Comparison of ENCODE assay signal across 19 mouse cellular contexts in the genomic region with DNA sequence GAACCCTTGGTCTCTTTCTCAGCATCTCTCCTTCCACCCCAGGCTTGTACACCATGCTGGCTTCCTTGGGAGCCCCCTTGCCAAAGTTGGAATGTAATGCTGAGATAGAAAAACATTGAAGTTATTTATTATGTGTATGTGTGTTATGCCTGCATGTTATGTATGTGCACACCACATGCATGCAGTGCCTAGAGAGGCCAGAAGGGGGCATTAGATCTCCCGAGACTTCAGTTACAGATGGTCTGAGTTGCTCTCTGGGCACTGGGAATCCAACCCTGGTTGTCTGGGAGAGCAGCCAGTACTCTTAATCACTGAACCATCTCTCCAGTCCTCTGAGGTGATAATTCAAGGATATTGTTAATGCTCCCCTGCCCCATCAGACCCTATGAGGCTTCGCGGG. TPM values are rescaled to one million over a fixed set of nuclear protein-coding genes. Genes with fewer than 3 reads are reported as not detected.
DNase-seq lines count a peak whose midpoint lies in the region; ATAC-seq and TF ChIP-seq lines count a peak whose summit lies in the region.
"Had no signal": no experiment of that assay in that cellular context is flagged by ENCODE, and none has a peak within 500 bp of the region (broad histone marks: within the 10 kb centered on the region; RNA-seq: fewer than 3 reads in every experiment).

No protein-coding gene starts in this region.

- peaks cover 29% of the 10 kb centered on the region for H3K4me1 ChIP-seq in limb, embryonic 11.5 days (ENCODE audit: control insufficient read depth, insufficient read depth, low read length)
- peaks cover 52% of the 10 kb centered on the region for H3K4me1 ChIP-seq in limb, embryonic 10.5 days
- H3K4me1 ChIP-seq in cerebellum, adult 2 months (ENCODE audit: control insufficient read depth, insufficient read depth, low read length), result peaks cover 10% of the 10 kb centered on the region; the same call in 1 of the 2 replicates

- no peak overlapping the region for H3K9ac ChIP-seq in limb, embryonic 11.5 days (ENCODE audit: low read length)
- H3K9ac ChIP-seq: embryonic facial prominence, embryonic 15.5 days; heart, embryonic 12.5 days; limb, embryonic 12.5 days had no signal

- DNase-seq in gastrocnemius, adult 2 months, result no peak
- DNase-seq in gastrocnemius, adult 8-10 months (ENCODE audit: low spot score in 2 of 2), result no peak
- DNase-seq in limb, embryonic 11.5 days (ENCODE audit: low spot score), result peak; percentile 32
- DNase-seq in limb, embryonic 10.5 days (ENCODE audit: low spot score), result no peak
- peak; percentile 26 for DNase-seq in thymus, postnatal 4 days
- no peak for DNase-seq in thymus, postnatal 0 days (ENCODE audit: low spot score)
- no peak for DNase-seq in c-Kit-positive CD71-positive TER-119-positive erythroid progenitor cells, embryonic 14.5 days (ENCODE audit: low spot score)
- DNase-seq in cerebellum, adult 2 months, result no peak
- DNase-seq: embryo, embryonic 11 days; gastrocnemius, postnatal 36 days; midbrain, embryonic 14.5 days; right cerebral cortex, adult 18-20 months; spleen, adult 18-20 months; thymus, postnatal 14 days had no signal

- peak; percentile 16; the same call in 1 of the 2 replicates for TF ChIP-seq CTCF in gastrocnemius, adult 2 months (IDR thresholded peaks at IDR 0.05)
- TF ChIP-seq CTCF in cerebellum, adult 2 months (IDR thresholded peaks at IDR 0.05; ENCODE audit: borderline replicate concordance, insufficient read depth, low read depth, low read length), result no peak

- H3K27ac ChIP-seq in gastrocnemius, adult 2 months, result no peak overlapping the region
- H3K27ac ChIP-seq in limb, embryonic 11.5 days (replicated peaks; ENCODE audit: low read depth, low read length), result no peak overlapping the region
- no peak overlapping the region for H3K27ac ChIP-seq in limb, embryonic 10.5 days
- no peak overlapping the region for H3K27ac ChIP-seq in cerebellum, adult 2 months (ENCODE audit: insufficient read depth, low read length)
- H3K27ac ChIP-seq: embryonic facial prominence, embryonic 15.5 days; limb, embryonic 12.5 days; macrophage had no signal

- no peaks in the 10 kb centered on the region; the same call in 1 of the 2 replicates for H3K9me3 ChIP-seq in limb, embryonic 11.5 days (ENCODE audit: control insufficient read depth, low read length)
- no peaks in the 10 kb centered on the region for H3K9me3 ChIP-seq in limb, embryonic 10.5 days (replicated peaks)
- H3K9me3 ChIP-seq: embryonic facial prominence, embryonic 15.5 days; heart, embryonic 12.5 days; limb, embryonic 12.5 days had no signal

- intact Hi-C loops in gastrocnemius, adult 2 months (cut with DNase I), result no loop called here

- TF ChIP-seq POLR2A in cerebellum, adult 2 months (IDR thresholded peaks at IDR 0.05; ENCODE audit: borderline replicate concordance, insufficient read depth, low read length), result no peak

- ATAC-seq in limb, embryonic 11.5 days (ENCODE audit: insufficient number of reproducible peaks, low FRiP score, low TSS enrichment, low read depth), result no peak
- ATAC-seq: inflammation-experienced regulatory T-cells, adult 6 months had no signal

- H3K27me3 ChIP-seq in limb, embryonic 11.5 days (ENCODE audit: control insufficient read depth, insufficient read depth, low read length), result no peaks in the 10 kb centered on the region
- H3K27me3 ChIP-seq in limb, embryonic 10.5 days (ENCODE audit: low read depth, poor library complexity, severe bottlenecking), result peaks cover 19% of the 10 kb centered on the region
- H3K27me3 ChIP-seq in cerebellum, adult 2 months (ENCODE audit: control insufficient read depth, insufficient read depth, low read length), result no peaks in the 10 kb centered on the region
- H3K27me3 ChIP-seq: embryonic facial prominence, embryonic 15.5 days; limb, embryonic 12.5 days had no signal

- no peak overlapping the region for H3K4me3 ChIP-seq in gastrocnemius, adult 2 months
- H3K4me3 ChIP-seq in limb, embryonic 11.5 days (ENCODE audit: low read depth, low read length), result no peak overlapping the region
- no peak overlapping the region for H3K4me3 ChIP-seq in limb, embryonic 10.5 days
- H3K4me3 ChIP-seq in cerebellum, adult 2 months (replicated peaks; ENCODE audit: insufficient read depth, low read depth, low read length), result no peak overlapping the region
- H3K4me3 ChIP-seq: embryonic facial prominence, embryonic 15.5 days; heart, embryonic 12.5 days; limb, embryonic 12.5 days had no signal

- no peaks in the 10 kb centered on the region; the same call in 1 of the 2 replicates for H3K36me3 ChIP-seq in limb, embryonic 11.5 days (ENCODE audit: control insufficient read depth, insufficient read depth, low read length)
- peaks cover 4% of the 10 kb centered on the region; the same call in 1 of the 2 replicates for H3K36me3 ChIP-seq in limb, embryonic 10.5 days
- H3K36me3 ChIP-seq: heart, embryonic 12.5 days had no signal

- no peak overlapping the region for H3K4me2 ChIP-seq in limb, embryonic 11.5 days (ENCODE audit: low read depth, severe bottlenecking)
- H3K4me2 ChIP-seq: embryonic facial prominence, embryonic 15.5 days; heart, embryonic 12.5 days; limb, embryonic 12.5 days had no signal

- 98% methylated on average over 3 of the region's 3 CpGs for WGBS in limb, embryonic 11.5 days
- 90% methylated on average over 3 of the region's 3 CpGs for WGBS in limb, embryonic 10.5 days
- WGBS in cerebellum, adult 2 months, result 76% methylated on average over 3 of the region's 3 CpGs

RNA-seq across cellular contexts. Expression of a gene that starts 4.6 kb away (rescaled TPM):
- 1 to 10 TPM; 3.5 to 7.9 TPM for total RNA-seq in gastrocnemius, adult 2 months (2021)
- 1 to 10 TPM; 1.6 to 4.1 (median 2.3) TPM for total RNA-seq in gastrocnemius, adult 8-10 months (2022)
- 8.1 and 8.2 TPM in 2 replicates for polyA plus RNA-seq in limb, embryonic 11.5 days (2014; fragmentation: Nextera tagmentation; extraction: Ambion mirVana)
- 3.9 and 10.2 TPM in 2 replicates for polyA plus RNA-seq in limb, embryonic 10.5 days (2016; fragmentation: Nextera tagmentation; extraction: Ambion mirVana)
- 3.5 and 6.2 TPM in 2 replicates for polyA plus RNA-seq in thymus, postnatal 0 days (2015; fragmentation: Nextera tagmentation; extraction: Ambion mirVana)
- polyA plus RNA-seq in cerebellum, adult 2 months (2012; rRNA removed), result 36.4 and 44.3 TPM in 2 replicates
- polyA plus RNA-seq: inflammation-experienced regulatory T-cells, adult 6 months; macrophage had no signal

RNA-seq across cellular contexts. Expression of a gene that starts 50.1 kb away (rescaled TPM):
- total RNA-seq in gastrocnemius, adult 2 months (2021), result 10 to 100 TPM; 37.3 to 37.5 TPM
- 10 to 100 TPM; 34.5 to 37.3 (median 37.0) TPM for total RNA-seq in gastrocnemius, adult 8-10 months (2022)
- 69.0 and 76.5 TPM in 2 replicates for polyA plus RNA-seq in limb, embryonic 11.5 days (2014; fragmentation: Nextera tagmentation; extraction: Ambion mirVana)
- polyA plus RNA-seq in limb, embryonic 10.5 days (2016; fragmentation: Nextera tagmentation; extraction: Ambion mirVana), result 71.4 and 73.4 TPM in 2 replicates
- polyA plus RNA-seq in thymus, postnatal 0 days (2015; fragmentation: Nextera tagmentation; extraction: Ambion mirVana), result 62.1 and 65.4 TPM in 2 replicates
- 89.3 and 90.2 TPM in 2 replicates for polyA plus RNA-seq in cerebellum, adult 2 months (2012; rRNA removed)

Comparison
In these comparisons a context has a peak if more than half of its experiments do, and no peak if none do; other contexts are left out.
1. DNase-seq: peak in limb, embryonic 11.5 days (single experiment) and thymus, postnatal 4 days (single experiment); none in gastrocnemius, adult 2 months (single experiment), gastrocnemius, adult 8-10 months (0 of 2), limb, embryonic 10.5 days (single experiment), thymus, postnatal 0 days (single experiment), c-Kit-positive CD71-positive TER-119-positive erythroid progenitor cells, embryonic 14.5 days (single experiment) and cerebellum, adult 2 months (0 of 2).